Mouse (Mus musculus): ENCODE measurements at regions not wholly inside any gene's neighbourhood (a gene's known extent, or its start where the extent isn't known, plus 50 kb on each side); places are given as distances from the start of the nearest gene placed in this dataset.

DNA sequence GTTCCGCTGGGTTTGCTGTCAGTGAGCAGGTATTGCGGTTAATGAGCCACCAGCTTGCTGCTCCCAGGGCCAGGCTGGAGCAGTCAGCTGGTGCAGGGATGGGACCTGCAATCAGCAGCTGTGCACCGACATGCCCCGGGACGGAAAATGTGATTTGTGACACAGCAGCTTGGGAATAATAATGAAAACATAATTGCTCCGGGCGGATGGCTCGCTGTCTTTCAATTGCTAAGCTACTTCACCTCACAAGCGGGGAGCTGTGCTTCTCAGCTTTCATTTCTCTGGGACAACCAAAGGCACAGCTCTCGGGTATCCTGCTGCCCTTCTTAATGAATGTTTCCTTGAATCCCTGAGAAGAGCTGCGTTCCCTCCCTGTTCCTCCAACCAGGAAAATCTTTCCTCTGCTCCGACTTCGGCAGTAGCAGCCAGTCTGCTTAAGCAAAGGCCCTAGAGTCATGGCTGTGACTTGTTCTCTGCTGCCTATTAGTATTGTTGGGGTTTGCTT is 235.3 kb upstream of the A1bg start:
- no peaks in the 10 kb centered on the region for H3K27me3 ChIP-seq (ENCODE audit: control insufficient read depth, insufficient read depth, low read length, poor library complexity, severe bottlenecking)
- no peak for DNase-seq (ENCODE audit: low read depth, low spot score)
- H3K36me3 ChIP-seq (ENCODE audit: control insufficient read depth, insufficient read depth, low read length, poor library complexity, severe bottlenecking) = no peaks in the 10 kb centered on the region

DNA sequence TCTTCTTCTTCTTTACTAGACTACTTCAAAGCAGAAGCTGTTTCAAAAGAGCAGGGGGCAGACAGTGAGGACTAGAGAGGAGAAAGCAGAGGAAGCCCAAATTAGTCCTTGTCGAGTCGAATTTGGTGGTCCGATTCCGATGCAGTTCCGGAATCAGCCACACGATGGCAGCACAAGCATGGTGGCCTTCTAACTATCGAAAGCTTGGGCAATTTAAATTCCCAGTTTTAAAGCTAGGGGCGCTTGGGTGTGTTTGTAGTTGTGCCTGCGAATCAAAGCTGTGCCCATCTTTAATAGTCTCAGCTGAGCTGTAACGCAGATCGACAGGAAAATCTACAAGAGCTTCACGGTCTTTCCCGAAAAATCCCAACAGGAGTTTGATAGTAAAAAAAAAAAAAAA is 234.7 kb upstream of the A1bg start:
- no peaks in the 10 kb centered on the region for H3K36me3 ChIP-seq (ENCODE audit: control insufficient read depth, insufficient read depth, low read length, poor library complexity, severe bottlenecking)
- no peaks in the 10 kb centered on the region for H3K27me3 ChIP-seq (ENCODE audit: control insufficient read depth, insufficient read depth, low read length, poor library complexity, severe bottlenecking)
- DNase-seq (ENCODE audit: low read depth, low spot score) = peak; percentile 88

DNA sequence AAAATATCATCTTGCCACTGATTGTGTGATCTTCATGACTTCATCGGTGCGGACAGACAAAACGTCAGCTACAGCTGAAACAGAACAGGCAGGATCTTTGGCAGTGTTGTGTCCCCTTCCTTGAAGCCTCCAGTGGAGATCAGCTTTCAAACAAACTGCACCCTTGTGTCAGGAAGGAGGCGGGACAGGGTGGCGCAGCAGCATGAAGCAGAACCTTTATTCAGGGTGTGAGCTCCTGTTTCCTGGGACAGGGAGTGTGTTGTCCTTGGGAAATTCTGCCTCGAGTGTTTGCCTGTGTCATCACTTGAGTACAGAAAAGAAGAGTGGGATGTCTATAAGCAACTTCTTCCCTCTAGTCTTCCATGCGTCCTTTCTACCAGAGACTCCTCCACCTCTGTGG is 232.7 kb upstream of the A1bg start:
- H3K27me3 ChIP-seq (ENCODE audit: control insufficient read depth, insufficient read depth, low read length, poor library complexity, severe bottlenecking) = no peaks in the 10 kb centered on the region
- no peaks in the 10 kb centered on the region for H3K36me3 ChIP-seq (ENCODE audit: control insufficient read depth, insufficient read depth, low read length, poor library complexity, severe bottlenecking)
- no peak for DNase-seq (ENCODE audit: low read depth, low spot score)

DNA sequence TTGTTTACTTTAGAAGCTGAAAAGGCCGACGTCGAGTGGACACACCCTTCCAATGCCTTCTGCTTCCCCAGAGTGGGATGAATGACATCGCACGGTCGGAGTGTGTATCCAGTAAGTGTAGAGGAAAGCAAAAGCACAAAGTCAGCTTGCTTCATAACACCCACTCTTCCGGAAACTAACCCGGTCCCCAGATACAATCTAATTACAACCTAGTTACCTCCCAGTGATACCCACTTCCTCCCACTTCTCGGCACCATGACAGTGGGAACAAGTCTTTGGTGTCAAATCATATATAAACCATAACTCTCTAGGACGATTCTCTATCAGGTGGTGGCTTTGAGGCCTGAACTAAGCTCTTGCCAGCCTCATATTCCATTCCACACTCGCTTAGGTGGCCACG is 231.4 kb upstream of the A1bg start:
- Histone ChIP-seq H3K36me3 (ENCODE audit: control insufficient read depth, insufficient read depth, low read length, poor library complexity, severe bottlenecking) (no peaks in the 10 kb centered on the region), H3K27me3 (ENCODE audit: control insufficient read depth, insufficient read depth, low read length, poor library complexity, severe bottlenecking) (no peaks in the 10 kb centered on the region)
- no peak for DNase-seq (ENCODE audit: low read depth, low spot score)

DNA sequence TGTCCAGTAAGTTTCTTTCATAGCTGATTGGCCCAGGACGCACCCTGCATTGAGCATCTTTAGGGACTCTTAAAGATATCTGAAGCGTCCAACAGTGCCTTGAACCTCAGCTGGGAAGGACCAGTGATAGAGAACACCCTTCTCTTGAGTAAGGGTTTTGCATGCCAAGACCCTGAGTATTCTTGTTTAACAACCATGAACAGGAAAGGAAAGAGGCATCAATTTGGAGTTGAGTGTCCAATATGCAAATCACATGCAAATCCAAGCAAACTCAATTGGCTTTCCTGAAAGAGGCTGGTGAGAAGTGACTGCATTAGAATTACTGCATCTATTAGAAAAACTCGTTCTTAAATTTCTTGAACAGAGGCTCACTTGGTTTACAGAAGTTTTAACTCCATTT is 220.0 kb upstream of the A1bg start:
- H3K36me3 ChIP-seq (ENCODE audit: control insufficient read depth, insufficient read depth, low read length, poor library complexity, severe bottlenecking) = no peaks in the 10 kb centered on the region
- H3K27me3 ChIP-seq (ENCODE audit: control insufficient read depth, insufficient read depth, low read length, poor library complexity, severe bottlenecking) = no peaks in the 10 kb centered on the region

DNA sequence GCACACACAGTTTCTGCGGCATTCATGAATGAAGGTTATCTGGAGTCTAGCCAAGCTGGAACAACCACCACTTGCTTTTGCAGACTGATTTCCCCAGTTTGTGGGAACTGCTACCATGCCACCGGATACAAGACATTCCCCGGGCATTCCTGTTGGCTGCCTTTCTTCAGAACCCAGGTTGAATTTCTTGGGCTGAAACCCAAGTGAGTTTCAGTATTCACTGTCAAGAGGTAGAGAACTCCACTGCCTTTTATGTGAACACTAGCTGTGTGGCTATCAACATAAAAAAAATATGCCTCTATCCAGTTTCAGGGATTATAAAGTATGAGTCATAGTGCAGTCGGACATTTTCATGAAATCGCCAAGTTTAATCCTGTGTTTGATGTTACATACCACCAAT is 216.3 kb upstream of the A1bg start:
- H3K27me3 ChIP-seq (ENCODE audit: control insufficient read depth, insufficient read depth, low read length, poor library complexity, severe bottlenecking) = no peaks in the 10 kb centered on the region
- no peak for DNase-seq (ENCODE audit: low read depth, low spot score)
- H3K36me3 ChIP-seq (ENCODE audit: control insufficient read depth, insufficient read depth, low read length, poor library complexity, severe bottlenecking) = no peaks in the 10 kb centered on the region

More for the DNA sequence above, 220.0 kb upstream of the A1bg start:
- no peak for DNase-seq (ENCODE audit: low read depth, low spot score)

DNA sequence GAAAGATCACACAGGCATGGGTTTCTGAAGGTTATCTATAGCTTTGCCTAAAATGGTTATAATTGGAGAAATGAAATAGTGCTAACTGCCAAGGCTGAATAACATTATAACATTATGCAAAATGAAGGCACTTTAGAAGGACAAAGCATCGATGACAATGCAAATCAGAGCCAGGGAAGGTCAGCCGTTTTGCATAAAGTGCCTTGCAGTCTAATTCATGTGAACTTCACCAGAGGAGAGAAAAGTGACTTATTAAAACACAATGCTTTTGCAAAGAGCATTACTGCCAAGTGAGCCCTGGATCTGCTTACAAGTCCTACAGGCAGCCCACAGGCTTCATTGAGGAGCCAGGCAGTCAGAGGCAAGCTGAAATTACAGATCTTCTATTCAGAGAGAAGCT is 214.0 kb upstream of the A1bg start:
- H3K27me3 ChIP-seq (ENCODE audit: control insufficient read depth, insufficient read depth, low read length, poor library complexity, severe bottlenecking) = no peaks in the 10 kb centered on the region
- no peak for DNase-seq (ENCODE audit: low read depth, low spot score)
- no peaks in the 10 kb centered on the region for H3K36me3 ChIP-seq (ENCODE audit: control insufficient read depth, insufficient read depth, low read length, poor library complexity, severe bottlenecking)

DNA sequence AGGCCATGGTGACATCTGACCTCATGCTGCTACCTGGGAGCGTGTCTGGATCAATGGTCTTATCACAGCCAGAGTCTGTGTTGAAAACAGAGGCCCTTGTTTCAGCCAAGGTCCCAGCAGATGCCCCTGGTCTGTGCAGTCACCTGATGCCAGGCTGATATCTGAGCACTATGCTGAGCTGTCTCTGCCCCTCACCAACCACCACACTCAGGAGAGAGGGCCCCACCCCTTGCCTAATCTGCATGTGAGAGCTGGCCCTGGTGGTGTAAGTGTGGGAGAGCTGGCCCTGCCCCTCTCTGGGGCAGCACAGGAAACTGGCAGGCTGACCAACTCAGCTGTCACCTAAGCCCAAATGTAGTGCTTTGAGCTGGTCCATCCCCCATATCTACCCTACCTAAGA is 210.5 kb upstream of the A1bg start:
- no peak for DNase-seq (ENCODE audit: low read depth, low spot score)
- H3K27me3 ChIP-seq (ENCODE audit: control insufficient read depth, insufficient read depth, low read length, poor library complexity, severe bottlenecking) = no peaks in the 10 kb centered on the region
- H3K36me3 ChIP-seq (ENCODE audit: control insufficient read depth, insufficient read depth, low read length, poor library complexity, severe bottlenecking) = no peaks in the 10 kb centered on the region

DNA sequence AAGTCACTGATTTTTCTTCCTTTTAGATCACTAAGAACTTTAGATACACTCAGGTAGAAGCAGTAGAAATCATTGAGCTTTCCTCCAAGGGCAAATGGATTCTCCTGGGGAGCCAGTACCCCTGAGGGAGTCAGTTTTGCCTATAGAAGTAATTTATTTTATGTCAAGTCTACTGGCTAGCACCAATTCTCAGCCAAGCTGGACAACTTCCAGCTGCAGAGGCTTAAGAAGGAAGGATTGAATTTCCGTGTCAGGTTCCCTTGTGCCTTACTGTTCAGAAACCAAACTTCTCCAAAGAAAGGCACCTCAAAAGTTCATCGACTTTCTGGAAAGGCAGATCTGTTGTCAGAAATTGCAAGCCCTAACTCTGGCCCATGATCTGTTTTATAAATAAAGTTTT is 205.2 kb upstream of the A1bg start:
- no peak for DNase-seq (ENCODE audit: low read depth, low spot score)
- H3K36me3 ChIP-seq (ENCODE audit: control insufficient read depth, insufficient read depth, low read length, poor library complexity, severe bottlenecking) = no peaks in the 10 kb centered on the region
- H3K27me3 ChIP-seq (ENCODE audit: control insufficient read depth, insufficient read depth, low read length, poor library complexity, severe bottlenecking) = no peaks in the 10 kb centered on the region

DNA sequence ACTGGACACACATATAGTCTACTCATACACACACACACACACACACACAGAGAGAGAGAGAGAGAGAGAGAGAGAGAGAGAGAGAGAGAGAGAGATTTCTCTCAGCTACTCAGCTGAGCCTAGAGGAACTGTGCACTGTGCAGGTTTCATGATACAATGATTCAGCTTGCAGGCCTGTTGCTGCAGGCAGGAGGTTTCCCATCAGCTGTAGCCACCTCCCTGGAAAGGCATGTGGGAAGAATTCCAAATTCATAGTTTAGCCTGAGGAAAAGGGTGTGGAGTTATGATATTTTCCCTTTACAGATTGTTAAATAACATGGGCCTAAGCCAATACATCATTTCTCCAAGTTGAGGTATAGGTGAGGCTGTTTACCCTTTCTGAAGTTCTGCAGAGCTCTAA is 204.3 kb upstream of the A1bg start:
- no peaks in the 10 kb centered on the region for H3K27me3 ChIP-seq (ENCODE audit: control insufficient read depth, insufficient read depth, low read length, poor library complexity, severe bottlenecking)
- DNase-seq (ENCODE audit: low read depth, low spot score) = no peak
- H3K36me3 ChIP-seq (ENCODE audit: control insufficient read depth, insufficient read depth, low read length, poor library complexity, severe bottlenecking) = no peaks in the 10 kb centered on the region

DNA sequence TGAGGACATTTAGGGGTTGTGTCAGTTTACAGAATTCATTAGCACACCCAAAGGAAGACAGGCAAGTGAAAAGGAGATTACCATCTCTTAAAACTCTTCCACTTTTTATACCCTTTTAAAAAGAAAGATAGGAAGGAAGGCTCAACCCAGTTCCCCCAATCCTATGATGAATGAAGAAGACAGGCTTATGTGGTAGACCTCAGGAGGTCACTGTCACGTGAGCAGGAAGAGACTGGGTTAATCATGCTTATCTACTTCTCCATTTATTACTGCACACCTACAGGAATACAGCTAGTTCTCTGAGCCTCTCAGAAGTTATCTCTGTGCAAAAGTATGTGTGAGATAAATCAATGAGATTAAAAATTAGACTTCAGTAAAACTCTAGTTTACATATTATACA is 194.1 kb upstream of the A1bg start:
- Histone ChIP-seq H3K27me3 (ENCODE audit: control insufficient read depth, insufficient read depth, low read length, poor library complexity, severe bottlenecking) (no peaks in the 10 kb centered on the region), H3K36me3 (ENCODE audit: control insufficient read depth, insufficient read depth, low read length, poor library complexity, severe bottlenecking) (no peaks in the 10 kb centered on the region)
- peak; percentile 3 for DNase-seq (ENCODE audit: low read depth, low spot score)

DNA sequence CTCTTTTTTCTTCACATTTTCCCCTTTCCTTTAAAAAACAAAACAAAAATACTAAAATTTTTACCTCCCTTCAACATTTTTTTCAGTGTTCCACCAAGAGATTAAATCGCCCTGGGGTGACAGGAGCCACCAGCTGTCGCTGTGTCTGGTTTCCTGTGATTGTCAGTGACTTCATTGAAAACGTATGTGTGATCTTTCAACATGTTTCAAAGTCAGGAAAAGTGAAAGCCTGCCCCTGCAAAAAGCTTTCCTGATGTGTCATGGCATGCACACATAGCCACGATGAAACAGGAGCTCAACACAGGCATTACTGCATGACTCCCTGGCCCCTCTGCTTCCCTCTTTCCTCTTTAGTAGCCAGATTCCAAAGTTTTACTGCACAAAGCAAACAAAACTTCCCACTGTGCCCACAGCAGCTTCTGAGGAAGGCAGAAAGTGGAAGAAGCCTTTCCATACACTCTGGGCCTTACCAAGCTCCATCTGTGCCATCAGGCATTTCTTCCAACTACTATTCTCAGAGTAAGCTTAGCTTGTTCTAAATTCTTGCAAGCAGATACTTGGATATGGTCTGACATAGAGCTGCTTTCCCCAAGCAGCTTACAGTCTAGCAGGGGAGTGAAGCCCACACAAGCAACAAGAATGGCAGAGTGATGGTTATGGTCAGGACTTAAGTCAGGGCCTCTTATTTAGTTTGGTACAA is 186.8 kb upstream of the A1bg start:
- DNase-seq (ENCODE audit: low read depth, low spot score) = no peak
- Histone ChIP-seq H3K36me3 (ENCODE audit: control insufficient read depth, insufficient read depth, low read length, poor library complexity, severe bottlenecking) (no peaks in the 10 kb centered on the region), H3K27me3 (ENCODE audit: control insufficient read depth, insufficient read depth, low read length, poor library complexity, severe bottlenecking) (no peaks in the 10 kb centered on the region)

DNA sequence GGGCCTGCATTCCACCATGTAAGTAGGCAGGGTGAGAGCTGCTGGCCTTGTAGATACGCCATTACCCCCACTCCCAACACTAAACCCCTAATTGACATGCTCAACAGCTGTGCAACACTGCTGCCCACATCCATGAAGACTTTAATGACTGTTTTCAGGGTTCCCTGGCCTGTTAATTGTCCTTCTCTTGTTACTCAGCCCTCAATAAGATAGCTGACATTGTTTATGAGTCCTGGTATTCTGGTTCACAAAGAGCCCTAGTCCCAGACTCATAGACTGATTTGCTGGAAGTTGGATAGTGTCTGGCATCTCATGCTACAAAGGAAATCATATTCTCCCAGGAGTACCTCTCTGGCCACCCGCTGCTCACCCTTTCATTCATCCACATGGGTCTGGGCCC is 186.1 kb upstream of the A1bg start:
- Histone ChIP-seq H3K36me3 (ENCODE audit: control insufficient read depth, insufficient read depth, low read length, poor library complexity, severe bottlenecking) (no peaks in the 10 kb centered on the region), H3K27me3 (ENCODE audit: control insufficient read depth, insufficient read depth, low read length, poor library complexity, severe bottlenecking) (no peaks in the 10 kb centered on the region)
- DNase-seq (ENCODE audit: low read depth, low spot score) = no peak

DNA sequence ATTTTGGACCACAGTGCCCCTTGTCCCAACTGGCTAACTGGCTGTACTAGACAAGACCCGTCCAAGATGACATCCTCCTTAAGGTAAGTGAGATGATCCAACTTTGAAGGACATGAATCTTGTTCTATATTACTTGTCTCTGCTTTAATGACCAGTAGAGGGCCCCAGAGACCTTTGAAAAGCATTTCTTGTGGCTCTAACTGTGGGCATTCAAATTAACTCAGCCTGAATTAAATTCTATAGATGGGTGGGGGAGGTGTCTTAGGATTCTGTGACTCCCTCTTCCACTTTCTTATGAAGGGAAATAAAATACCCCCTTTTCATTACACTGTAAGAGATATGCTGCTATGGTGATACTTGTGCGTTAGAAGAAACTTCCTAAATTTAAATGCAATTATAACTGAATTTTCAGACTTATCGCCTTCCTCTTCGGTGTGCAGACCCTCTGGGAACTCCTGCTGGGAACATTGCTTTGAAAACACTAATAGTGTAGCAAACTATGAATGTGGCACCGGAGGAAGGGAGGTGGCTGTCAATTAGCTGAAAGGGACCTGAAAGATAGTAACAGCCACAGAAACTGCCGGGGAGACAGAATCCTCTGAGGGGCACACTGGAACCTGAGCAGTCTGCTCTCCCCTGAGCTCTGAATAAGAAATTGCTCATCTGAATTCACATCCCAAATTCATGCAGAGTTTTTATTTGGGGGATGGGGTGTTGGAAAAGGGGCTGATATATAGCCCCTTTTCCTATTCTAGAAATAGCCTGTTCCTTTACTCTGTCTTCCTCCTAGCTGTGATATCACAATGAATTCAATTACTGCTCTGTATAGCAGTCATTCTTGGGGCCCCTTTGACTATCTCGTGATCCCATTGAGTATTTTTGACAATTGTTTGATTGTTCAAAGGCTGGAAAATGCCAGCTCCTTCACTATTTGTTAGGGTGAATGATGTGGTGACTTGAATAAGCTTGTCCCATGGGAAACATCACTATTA is 179.9 kb upstream of the A1bg start:
- no peaks in the 10 kb centered on the region for H3K27me3 ChIP-seq (ENCODE audit: control insufficient read depth, insufficient read depth, low read length, poor library complexity, severe bottlenecking)
- peak; percentile 59 for DNase-seq (ENCODE audit: low read depth, low spot score)
- no peaks in the 10 kb centered on the region for H3K36me3 ChIP-seq (ENCODE audit: control insufficient read depth, insufficient read depth, low read length, poor library complexity, severe bottlenecking)

DNA sequence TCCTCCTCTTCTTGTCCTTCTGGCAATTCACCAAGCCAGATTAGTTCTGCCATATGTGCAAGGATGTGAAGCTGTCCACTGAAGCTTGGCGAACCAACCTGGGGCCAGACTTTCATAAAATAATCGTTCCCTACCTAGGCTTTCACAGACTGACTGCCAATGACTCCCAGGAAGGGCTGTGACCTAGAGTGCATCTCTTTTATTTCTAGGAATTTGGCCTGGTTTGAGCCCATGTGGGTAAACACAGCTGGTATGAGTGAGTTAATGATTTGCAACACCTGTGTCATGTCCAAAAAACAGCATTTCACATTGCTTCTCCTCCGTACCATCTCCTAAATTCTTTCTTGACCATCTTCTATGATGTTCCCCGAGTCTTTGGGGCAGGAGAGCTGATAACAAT is 178.0 kb upstream of the A1bg start:
- Histone ChIP-seq H3K36me3 (ENCODE audit: control insufficient read depth, insufficient read depth, low read length, poor library complexity, severe bottlenecking) (no peaks in the 10 kb centered on the region), H3K27me3 (ENCODE audit: control insufficient read depth, insufficient read depth, low read length, poor library complexity, severe bottlenecking) (no peaks in the 10 kb centered on the region)
- no peak for DNase-seq (ENCODE audit: low read depth, low spot score)

Data from splenic B cell, adult 2 months (primary cell).